Mouse (Mus musculus) liver, embryonic 11.5 days (tissue): ENCODE data around the gene Pcp4l1. TPM values are rescaled to one million over a fixed set of nuclear protein-coding genes. Genes with fewer than 3 reads are reported as not detected.

Experiments
- ATAC-seq: fragments of 200-750 bp; cut with Nextera tagmentation; replicated peaks from 2 replicates; pipeline ENCODE4 v1.8.0; 2017; ENCODE audit warnings: moderate number of reproducible peaks, mild to moderate bottlenecking, moderate TSS enrichment, moderate library complexity; ENCODE audit not compliant: low FRiP score
- DNase-seq: peaks from one replicate; pipeline ENCODE4 v3.0.0-alpha.2; 2017; ENCODE audit warnings: low spot score
- H3K27ac ChIP-seq: fragments of 300-500 bp; sonication (generic); 2 replicates; pipeline ENCODE4 v1.5.1; 2014; ENCODE audit warnings: mild to moderate bottlenecking, low read depth, low read length, control low read depth
- H3K27me3 ChIP-seq: fragments of 300-500 bp; sonication (generic); replicated peaks from 2 replicates; pipeline ENCODE4 v1.6.1; 2014; ENCODE audit warnings: low read length, mixed read lengths; ENCODE audit not compliant: control insufficient read depth, insufficient read depth
- H3K36me3 ChIP-seq: fragments of 300-500 bp; sonication (generic); 2 replicates; pipeline ENCODE4 v1.6.1; 2014; ENCODE audit warnings: mild to moderate bottlenecking, low read length, moderate library complexity, mixed read lengths; ENCODE audit not compliant: control insufficient read depth, insufficient read depth
- H3K4me1 ChIP-seq: fragments of 300-500 bp; sonication (generic); replicated peaks from 2 replicates; pipeline ENCODE4 v1.6.1; 2014; ENCODE audit warnings: low read length, mixed read lengths; ENCODE audit not compliant: control insufficient read depth, insufficient read depth
- H3K4me2 ChIP-seq: fragments of 300-500 bp; sonication (generic); 2 replicates; pipeline ENCODE4 v1.6.1; 2014; ENCODE audit warnings: mild to moderate bottlenecking, control low read depth, moderate library complexity
- H3K4me3 ChIP-seq: fragments of 300-500 bp; sonication (generic); 2 replicates; pipeline ENCODE4 v1.5.1; 2014; ENCODE audit warnings: low read depth, low read length, control low read depth
- H3K9ac ChIP-seq: fragments of 300-500 bp; sonication (generic); 2 replicates; pipeline ENCODE4 v1.6.1; 2014; ENCODE audit warnings: low read depth, low read length, control low read depth
- H3K9me3 ChIP-seq: fragments of 300-500 bp; sonication (generic); 2 replicates; pipeline ENCODE4 v1.6.1; 2016; ENCODE audit warnings: low read length, inconsistent platforms, mixed read lengths; ENCODE audit not compliant: control insufficient read depth
- WGBS: fragments of 180-500 bp; shearing (Covaris S2); extraction: QIAGEN DNeasy Blood & Tissue Kit; methylation state at CpG from one replicate; pipeline ENCODE4 v1.1.7; 2014; 5-methylcytosine and 5-hydroxymethylcytosine counted together
- polyA plus RNA-seq: library from polyadenylated mRNA; unstranded; fragments of >200 nt; fragmentation: Nextera tagmentation; extraction: Ambion mirVana; gene quantifications from 2 replicates; pipeline ENCODE4 v1.2.1, GENCODE M21; 2014

The Pcp4l1 gene
- polyA plus RNA-seq, 1 experiment from 2014 or later, result 1.9 TPM

DNA sequence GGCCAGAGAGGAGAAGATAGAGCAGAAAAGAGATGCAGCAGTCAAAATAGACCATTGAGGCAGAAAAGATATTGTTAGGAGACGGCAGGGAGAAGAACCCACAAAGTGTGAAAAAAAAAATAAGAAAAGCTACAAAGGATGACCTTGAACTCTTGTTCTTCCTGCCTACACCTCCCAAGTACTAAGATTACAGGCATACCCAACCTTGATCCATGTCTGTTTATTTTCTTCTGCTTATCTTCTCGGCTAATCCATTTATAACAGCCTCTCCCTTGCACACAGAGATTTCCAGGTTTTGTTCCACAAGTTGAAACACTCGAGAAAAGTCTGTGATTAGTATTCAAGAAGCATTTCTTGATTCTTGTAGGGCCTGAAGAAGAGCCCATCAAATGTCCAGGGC lies 26.2 kb downstream of the Pcp4l1 start:
- no peaks in the 10 kb centered on the region for H3K27me3 ChIP-seq
- WGBS, result 51% methylated on average over 3 of the region's 3 CpGs
- DNase-seq (no peak), ATAC-seq (no peak)
- H3K4me3 ChIP-seq, result no peak overlapping the region
- H3K9me3 ChIP-seq, result no peaks in the 10 kb centered on the region
- no peak overlapping the region for H3K4me2 ChIP-seq
- no peaks in the 10 kb centered on the region for H3K36me3 ChIP-seq
- H3K4me1 ChIP-seq, result no peaks in the 10 kb centered on the region
- H3K27ac ChIP-seq, result no peak overlapping the region
- no peak overlapping the region for H3K9ac ChIP-seq

DNA sequence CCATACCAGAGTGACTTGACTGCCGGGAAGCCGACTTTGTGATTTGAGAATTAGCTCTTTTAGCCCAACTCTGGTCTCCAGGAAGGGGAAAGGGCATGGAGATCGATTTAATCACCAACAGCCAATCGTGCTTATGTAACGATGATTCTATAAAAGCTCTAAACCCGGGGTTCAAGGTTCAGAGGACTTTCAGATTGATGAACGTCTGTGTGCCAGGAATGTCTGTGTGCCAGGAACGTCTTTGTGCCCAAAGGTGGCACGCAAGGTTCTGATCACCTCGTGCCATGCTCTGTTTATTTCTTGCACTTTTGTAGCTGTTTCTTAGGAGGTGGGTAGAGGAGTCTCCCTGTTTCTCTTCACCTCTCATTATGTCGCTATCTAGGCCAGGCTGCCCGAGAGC lies 27.2 kb downstream of the Pcp4l1 start:
- Histone ChIP-seq H3K27ac (no peak overlapping the region), H3K4me2 (no peak overlapping the region), H3K4me1 (no peaks in the 10 kb centered on the region), H3K27me3 (no peaks in the 10 kb centered on the region), H3K4me3 (no peak overlapping the region), H3K9ac (no peak overlapping the region), H3K36me3 (no peaks in the 10 kb centered on the region), H3K9me3 (no peaks in the 10 kb centered on the region)
- WGBS, result 80% methylated on average over 12 of the region's 12 CpGs
- DNase-seq (no peak), ATAC-seq (no peak)

DNA sequence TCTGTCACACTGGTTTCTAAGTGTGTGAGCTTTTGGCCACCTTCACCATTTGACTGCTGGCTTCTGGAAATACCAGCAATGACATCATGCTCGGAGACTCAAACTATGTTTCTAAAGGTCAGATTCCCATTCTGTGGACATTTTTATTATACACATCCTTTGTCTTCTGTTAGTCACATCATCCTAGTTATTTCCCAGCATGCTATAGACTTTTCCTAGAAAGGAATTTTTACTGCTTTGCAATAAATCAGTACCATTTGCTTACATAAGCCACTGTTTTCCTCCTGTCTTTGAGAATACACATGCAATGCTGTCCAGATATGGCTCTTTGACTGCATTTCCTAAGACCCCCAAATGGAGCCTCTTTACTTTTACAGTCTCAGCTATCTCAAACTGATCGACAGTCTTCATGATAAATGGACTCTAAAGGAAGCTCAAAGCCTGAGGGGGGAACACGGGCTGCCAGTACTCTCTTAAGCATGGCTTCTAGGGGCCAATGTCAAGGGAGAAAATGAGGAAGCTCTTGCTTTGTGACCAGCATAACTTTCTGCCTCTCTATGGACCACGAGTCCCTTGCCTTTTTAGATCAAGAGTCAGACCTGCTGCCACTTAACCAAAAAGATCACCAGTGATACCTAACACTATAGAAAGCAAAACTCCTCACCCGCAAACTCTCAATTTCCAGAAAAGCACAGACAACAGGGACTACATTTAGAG lies 30.3 kb downstream of the Pcp4l1 start:
- Histone ChIP-seq H3K27me3 (no peaks in the 10 kb centered on the region), H3K4me1 (no peaks in the 10 kb centered on the region), H3K27ac (no peak overlapping the region), H3K36me3 (no peaks in the 10 kb centered on the region), H3K4me3 (no peak overlapping the region), H3K9me3 (no peaks in the 10 kb centered on the region), H3K9ac (no peak overlapping the region), H3K4me2 (no peak overlapping the region)
- 40% methylated on average over 5 of the region's 5 CpGs for WGBS
- no peak for DNase-seq
- ATAC-seq, result no peak

DNA sequence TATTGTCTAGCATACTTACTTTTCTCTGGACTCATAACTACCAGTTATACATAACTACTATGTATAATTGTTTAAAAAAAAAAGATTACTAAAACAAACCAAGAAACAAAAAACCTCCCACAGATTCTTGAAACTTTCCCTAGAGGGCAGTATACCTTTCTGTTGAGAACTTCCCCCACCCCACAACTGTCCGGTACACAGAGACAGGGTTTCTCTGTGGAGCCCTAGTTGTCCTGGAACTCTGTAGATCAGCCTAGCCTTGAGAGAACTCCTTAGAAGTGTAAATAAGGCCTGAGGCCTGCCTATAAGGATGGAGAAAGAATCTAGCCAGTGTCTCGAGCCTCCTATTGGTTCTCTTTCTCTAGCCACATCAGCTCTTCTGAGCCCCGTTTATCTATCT lies 31.8 kb downstream of the Pcp4l1 start:
- Histone ChIP-seq H3K27me3 (peaks cover 12% of the 10 kb centered on the region), H3K27ac (no peak overlapping the region), H3K9me3 (no peaks in the 10 kb centered on the region), H3K4me1 (peaks cover 3% of the 10 kb centered on the region; the same call in 1 of the 2 replicates), H3K36me3 (no peaks in the 10 kb centered on the region), H3K4me3 (no peak overlapping the region), H3K9ac (no peak overlapping the region), H3K4me2 (no peak overlapping the region)
- WGBS, result 33% methylated on average over 3 of the region's 3 CpGs
- DNase-seq (no peak), ATAC-seq (no peak)

DNA sequence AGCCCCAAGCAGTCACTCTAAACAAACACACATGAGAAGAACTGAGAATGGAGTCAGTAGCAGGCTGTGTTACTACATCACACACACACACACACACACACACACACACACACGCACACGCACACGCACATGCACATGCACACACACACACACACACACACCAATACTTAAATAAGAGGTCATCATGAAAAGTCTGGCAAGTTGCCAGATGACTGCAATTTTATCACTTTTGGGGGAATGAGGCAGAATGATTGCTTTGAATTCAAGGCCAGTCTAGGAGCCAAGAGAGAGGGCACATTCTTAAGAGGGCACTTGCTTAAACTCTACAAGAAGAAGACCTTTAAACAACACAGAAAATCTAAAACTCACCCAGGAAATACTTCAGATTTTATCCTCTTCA lies 33.5 kb downstream of the Pcp4l1 start:
- Histone ChIP-seq H3K4me1 (peaks cover 3% of the 10 kb centered on the region; the same call in 1 of the 2 replicates), H3K36me3 (no peaks in the 10 kb centered on the region), H3K4me2 (no peak overlapping the region), H3K9me3 (no peaks in the 10 kb centered on the region), H3K27ac (no peak overlapping the region), H3K27me3 (peaks cover 23% of the 10 kb centered on the region), H3K9ac (no peak overlapping the region), H3K4me3 (no peak overlapping the region)
- WGBS, result 82% methylated on average over 3 of the region's 3 CpGs
- ATAC-seq (no peak), DNase-seq (no peak)

DNA sequence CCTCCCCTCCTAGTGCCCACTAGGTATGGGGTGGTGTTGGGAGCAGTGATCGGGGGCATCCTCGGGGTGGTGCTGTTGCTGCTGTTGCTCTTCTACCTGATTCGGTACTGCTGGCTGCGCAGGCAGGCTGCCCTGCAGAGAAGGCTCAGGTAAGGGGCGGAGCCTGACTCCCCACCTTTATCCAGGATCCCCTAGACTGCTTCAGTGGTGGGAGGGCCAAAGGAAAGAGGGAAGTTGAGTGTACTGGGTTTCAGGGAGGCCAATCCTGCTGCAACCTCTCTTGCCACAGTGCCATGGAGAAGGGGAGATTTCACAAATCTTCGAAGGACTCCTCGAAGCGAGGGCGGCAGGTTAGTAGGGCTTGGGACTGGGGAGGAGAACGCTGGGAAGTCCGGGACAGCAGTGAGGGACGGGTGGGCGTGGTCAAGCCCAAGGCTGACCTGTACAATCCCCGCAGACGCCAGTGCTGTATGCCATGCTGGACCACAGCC lies 36.5 kb downstream of the Pcp4l1 start:
- Histone ChIP-seq H3K36me3 (no peaks in the 10 kb centered on the region), H3K4me2 (peak overlapping the region; percentile 56), H3K27ac (no peak overlapping the region), H3K4me3 (peak overlapping the region; percentile 18), H3K27me3 (peaks cover 38% of the 10 kb centered on the region), H3K9ac (no peak overlapping the region), H3K9me3 (no peaks in the 10 kb centered on the region), H3K4me1 (peaks cover 3% of the 10 kb centered on the region; the same call in 1 of the 2 replicates)
- WGBS, result 4% methylated on average over 15 of the region's 15 CpGs
- ATAC-seq (no peak), DNase-seq (no peak)

DNA sequence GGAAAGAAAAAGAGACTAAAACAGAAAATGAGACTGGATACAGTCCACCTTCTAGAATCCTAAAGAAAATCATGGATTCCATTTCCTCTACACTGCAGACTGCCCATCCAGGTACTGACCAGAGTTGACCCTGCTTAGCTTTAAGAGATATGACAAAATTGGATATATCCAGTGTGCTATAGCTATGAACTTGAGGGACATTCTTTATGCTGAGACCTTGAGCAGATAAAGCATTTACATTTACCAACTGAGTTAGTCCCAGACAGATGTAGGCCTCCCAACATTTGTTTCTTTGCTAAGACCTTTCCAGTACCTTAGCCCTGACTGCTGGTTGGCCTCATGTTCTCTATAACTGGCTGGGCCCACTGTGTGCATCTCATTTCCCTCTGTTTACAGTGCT lies 38.1 kb downstream of the Pcp4l1 start:
- no peaks in the 10 kb centered on the region for H3K36me3 ChIP-seq
- no peak overlapping the region for H3K27ac ChIP-seq
- H3K4me1 ChIP-seq, result peaks cover 3% of the 10 kb centered on the region; the same call in 1 of the 2 replicates
- DNase-seq (no peak), ATAC-seq (no peak)
- peaks cover 38% of the 10 kb centered on the region for H3K27me3 ChIP-seq
- no peak overlapping the region for H3K4me3 ChIP-seq
- no peaks in the 10 kb centered on the region for H3K9me3 ChIP-seq
- no peak overlapping the region for H3K9ac ChIP-seq
- H3K4me2 ChIP-seq, result no peak overlapping the region

DNA sequence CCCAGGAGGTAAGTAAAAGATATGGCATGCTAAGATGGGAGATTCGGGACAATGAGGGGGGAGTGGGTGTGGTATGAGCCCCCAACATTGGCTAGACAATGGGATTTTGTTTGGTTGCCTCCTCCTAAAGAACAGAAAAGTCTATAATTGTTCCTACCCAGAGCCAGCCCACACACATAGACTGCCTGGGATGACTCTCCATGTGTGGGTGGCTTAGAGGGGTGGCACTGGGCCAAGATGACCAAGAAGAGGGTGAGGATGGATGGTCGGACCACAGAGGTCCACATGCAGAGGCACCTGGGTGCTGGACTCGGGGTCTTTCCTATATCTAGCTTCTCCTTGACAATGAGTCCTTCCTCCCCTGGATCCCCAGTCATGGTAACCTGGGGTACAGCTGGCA lies 39.4 kb downstream of the Pcp4l1 start:
- WGBS, result 68% methylated on average over 3 of the region's 3 CpGs
- H3K27me3 ChIP-seq, result peaks cover 38% of the 10 kb centered on the region

DNA sequence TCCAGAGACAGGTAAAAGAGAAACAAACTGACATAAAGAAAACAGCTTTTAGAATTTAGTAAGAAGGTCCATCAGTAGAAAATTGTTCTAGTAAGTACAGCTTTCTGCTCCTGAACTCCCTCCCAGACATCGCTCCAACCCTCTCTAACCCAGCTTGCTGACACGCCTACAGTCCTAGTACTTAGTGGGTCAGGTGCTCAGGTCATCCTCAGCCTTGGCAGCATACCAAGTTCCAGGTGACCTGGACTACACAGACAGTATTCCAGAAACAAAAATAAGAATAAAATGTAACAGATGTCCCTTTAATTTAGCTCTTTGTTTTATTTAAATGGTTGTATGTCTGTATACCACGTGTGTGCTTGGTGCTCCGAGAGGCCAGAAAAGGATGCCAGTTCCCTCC lies 44.1 kb downstream of the Pcp4l1 start:
- Histone ChIP-seq H3K4me3 (no peak overlapping the region), H3K36me3 (no peaks in the 10 kb centered on the region), H3K27ac (no peak overlapping the region), H3K9me3 (no peaks in the 10 kb centered on the region), H3K4me1 (peaks cover 6% of the 10 kb centered on the region), H3K4me2 (no peak overlapping the region), H3K27me3 (peaks cover 14% of the 10 kb centered on the region; the same call in 1 of the 2 replicates), H3K9ac (no peak overlapping the region)
- DNase-seq (no peak), ATAC-seq (no peak)
- 87% methylated on average over 4 of the region's 4 CpGs for WGBS

More for the DNA sequence above, 39.4 kb downstream of the Pcp4l1 start:
- no peak overlapping the region for H3K4me3 ChIP-seq
- H3K4me1 ChIP-seq, result peaks cover 3% of the 10 kb centered on the region; the same call in 1 of the 2 replicates
- no peak for DNase-seq
- ATAC-seq, result no peak
- no peak overlapping the region for H3K9ac ChIP-seq
- H3K36me3 ChIP-seq, result no peaks in the 10 kb centered on the region
- H3K9me3 ChIP-seq, result no peaks in the 10 kb centered on the region
- H3K27ac ChIP-seq, result no peak overlapping the region
- H3K4me2 ChIP-seq, result no peak overlapping the region
